19 mouse cellular contexts compared by ENCODE assay signal in the genomic region with DNA sequence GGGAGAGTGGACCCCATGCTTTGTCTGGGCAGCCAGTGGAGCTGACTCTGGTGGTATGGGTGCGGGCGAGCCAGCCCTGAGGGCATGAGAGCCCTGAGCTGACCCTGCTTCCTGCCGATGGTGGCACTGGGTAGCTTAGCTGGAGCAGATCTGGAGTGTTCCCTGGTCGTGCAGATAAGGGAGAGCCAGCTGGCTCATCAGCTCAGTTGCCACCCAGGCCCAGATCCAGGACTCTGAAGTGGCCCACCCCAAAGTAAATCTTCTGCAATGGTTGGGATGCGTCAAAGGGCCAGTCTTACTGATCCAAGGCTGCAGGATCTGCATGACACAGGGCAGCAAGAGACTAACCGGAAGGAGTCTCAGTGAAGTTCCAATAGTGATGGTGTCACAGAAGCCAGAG. TPM values are rescaled to one million over a fixed set of nuclear protein-coding genes. Genes with fewer than 3 reads are reported as not detected.
DNase-seq lines count a peak whose midpoint lies in the region; ATAC-seq and TF ChIP-seq lines count a peak whose summit lies in the region.
"Had no signal": no experiment of that assay in that cellular context is flagged by ENCODE, and none has a peak within 500 bp of the region (broad histone marks: within the 10 kb centered on the region; RNA-seq: fewer than 3 reads in every experiment).

No protein-coding gene starts in this region.

- ATAC-seq in heart, embryonic 11.5 days (replicated peaks; ENCODE audit: insufficient number of reproducible peaks, low FRiP score, low TSS enrichment), result no peak
- no peak for ATAC-seq in lung, postnatal 0 days
- ATAC-seq: forebrain, embryonic 16.5 days; hindbrain, embryonic 16.5 days; inflammation-experienced regulatory T-cells, adult 6 months; intestine, postnatal 0 days had no signal

- 80% methylated on average over 6 of the region's 6 CpGs for WGBS in heart, embryonic 11.5 days (ENCODE audit: insufficient replicate concordance)
- 79% methylated on average over 6 of the region's 6 CpGs for WGBS in lung, postnatal 0 days

- no peak overlapping the region for H3K4me2 ChIP-seq in heart, embryonic 11.5 days
- H3K4me2 ChIP-seq in lung, postnatal 0 days (replicated peaks; ENCODE audit: low read depth, low read length), result no peak overlapping the region
- H3K4me2 ChIP-seq: embryonic facial prominence, embryonic 13.5 days; forebrain, embryonic 12.5 days; hindbrain, embryonic 12.5 days had no signal

- H3K9ac ChIP-seq in heart, embryonic 11.5 days (ENCODE audit: low read depth, low read length), result no peak overlapping the region
- no peak overlapping the region for H3K9ac ChIP-seq in lung, postnatal 0 days (replicated peaks; ENCODE audit: low read depth)
- H3K9ac ChIP-seq: embryonic facial prominence, embryonic 13.5 days; forebrain, embryonic 12.5 days; hindbrain, embryonic 12.5 days had no signal

- no peaks in the 10 kb centered on the region for H3K36me3 ChIP-seq in heart, embryonic 11.5 days (ENCODE audit: control insufficient read depth, insufficient read depth, low read length)
- no peaks in the 10 kb centered on the region for H3K36me3 ChIP-seq in lung, postnatal 0 days (ENCODE audit: insufficient read depth, low read length)
- H3K36me3 ChIP-seq: embryonic facial prominence, embryonic 13.5 days; forebrain, embryonic 12.5 days; hindbrain, embryonic 12.5 days had no signal

- TF ChIP-seq CTCF in lung, postnatal 0 days (IDR thresholded peaks at IDR 0.05), result no peak

- intact Hi-C loops in heart, postnatal 10 days (cut with DNase I), result no loop called here
- intact Hi-C loops in heart, postnatal 14 days (cut with DNase I), result no loop called here

- H3K4me1 ChIP-seq in heart, embryonic 11.5 days (ENCODE audit: control insufficient read depth, insufficient read depth, low read length), result no peaks in the 10 kb centered on the region
- H3K4me1 ChIP-seq in lung, postnatal 0 days (ENCODE audit: insufficient read depth, low read depth, low read length), result no peaks in the 10 kb centered on the region
- H3K4me1 ChIP-seq: embryonic facial prominence, embryonic 13.5 days; forebrain, embryonic 12.5 days; hindbrain, embryonic 12.5 days had no signal

- no peaks in the 10 kb centered on the region for H3K27me3 ChIP-seq in heart, embryonic 11.5 days (ENCODE audit: control insufficient read depth, insufficient read depth, low read length)
- H3K27me3 ChIP-seq in lung, postnatal 0 days (replicated peaks; ENCODE audit: insufficient read depth, low read length), result no peaks in the 10 kb centered on the region

- no peak overlapping the region for H3K4me3 ChIP-seq in heart, embryonic 11.5 days (ENCODE audit: low read depth, low read length)
- H3K4me3 ChIP-seq in lung, postnatal 0 days (ENCODE audit: low read depth, low read length), result no peak overlapping the region
- H3K4me3 ChIP-seq: embryonic facial prominence, embryonic 13.5 days; forebrain, embryonic 12.5 days; hindbrain, embryonic 12.5 days had no signal

- no peak for TF ChIP-seq EP300 in lung, postnatal 0 days (IDR thresholded peaks at IDR 0.05)

- no peak overlapping the region for H3K27ac ChIP-seq in heart, embryonic 11.5 days (ENCODE audit: low read depth, low read length)
- H3K27ac ChIP-seq in lung, postnatal 0 days (ENCODE audit: low read length), result no peak overlapping the region
- H3K27ac ChIP-seq: embryonic facial prominence, embryonic 13.5 days; forebrain, embryonic 12.5 days; hindbrain, embryonic 12.5 days had no signal

- no peaks in the 10 kb centered on the region for H3K9me3 ChIP-seq in heart, embryonic 11.5 days (replicated peaks; ENCODE audit: control insufficient read depth, low read length)
- H3K9me3 ChIP-seq in lung, postnatal 0 days (ENCODE audit: low read length), result no peaks in the 10 kb centered on the region
- H3K9me3 ChIP-seq: embryonic facial prominence, embryonic 13.5 days; forebrain, embryonic 12.5 days; hindbrain, embryonic 12.5 days had no signal

- peak; percentile 96 for DNase-seq in heart, adult 11 months
- DNase-seq in heart, postnatal 4 days, result no peak
- peak; percentile 46 to 51 for DNase-seq in heart, adult 9 months (ENCODE audit: low spot score in 2 of 2)
- DNase-seq in heart, postnatal 10 days, result peak; percentile 48 to 50
- DNase-seq in heart, postnatal 14 days, result peak; percentile 24 to 37
- DNase-seq in cerebellum, adult 18-20 months, result no peak
- DNase-seq in lung, postnatal 0 days (ENCODE audit: low spot score), result no peak
- DNase-seq: cerebellum, adult 11 months; cerebellum, adult 9-10 months; cerebellum, postnatal 25 days; gastrocnemius, postnatal 10 days had no signal

RNA-seq across cellular contexts. Expression of a gene that starts 6.4 kb away (rescaled TPM):
- total RNA-seq in heart, postnatal 4 days (2021), result 10 to 100 TPM; 23.0 to 23.6 TPM
- 0.37 and 0.60 TPM in 2 replicates for polyA plus RNA-seq in heart, embryonic 11.5 days (2014; fragmentation: Nextera tagmentation; extraction: Ambion mirVana)
- total RNA-seq in heart, postnatal 10 days (2021), result 10 to 100 TPM; 30.8 to 37.5 TPM
- total RNA-seq in heart, postnatal 14 days (2021), result 10 to 100 TPM; 24.1 to 30.3 TPM
- polyA plus RNA-seq in lung, postnatal 0 days (2015; fragmentation: Nextera tagmentation; extraction: Ambion mirVana), result 4.0 and 4.6 TPM in 2 replicates
- polyA plus RNA-seq: inflammation-experienced regulatory T-cells, adult 6 months had no signal

RNA-seq across cellular contexts. Expression of a gene that starts 43.2 kb away (rescaled TPM):
- total RNA-seq in heart, postnatal 4 days (2021), result 100 to 1,000 TPM; 167 to 178 TPM
- polyA plus RNA-seq in heart, embryonic 11.5 days (2014; fragmentation: Nextera tagmentation; extraction: Ambion mirVana), result 97.0 and 104 TPM in 2 replicates
- 100 to 1,000 TPM; 151 to 155 TPM for total RNA-seq in heart, postnatal 10 days (2021)
- total RNA-seq in heart, postnatal 14 days (2021), result 100 to 1,000 TPM; 121 to 126 TPM
- 213 and 222 TPM in 2 replicates for polyA plus RNA-seq in lung, postnatal 0 days (2015; fragmentation: Nextera tagmentation; extraction: Ambion mirVana)

Comparison
In these comparisons a context has a peak if more than half of its experiments do, and no peak if none do; other contexts are left out.
1. DNase-seq: peak in heart, adult 11 months (single experiment), heart, adult 9 months (2 of 2), heart, postnatal 10 days (2 of 2) and heart, postnatal 14 days (2 of 2); none in heart, postnatal 4 days (single experiment), cerebellum, adult 18-20 months (0 of 2) and lung, postnatal 0 days (single experiment).